Mouse (Mus musculus) forelimb bud, embryonic 11.5 days (tissue): Measurements from ENCODE around the gene Vps26c.
A peak's percentile ranks its signal among the peaks of the same experiment; 100 is the strongest.
"Not testable (repeated sequence)": the region's sequence is repeated elsewhere in the genome, so short reads cannot be mapped to it uniquely, and the experiment has no call there.

Source experiments
- DNase-seq: peaks from one replicate; pipeline ENCODE4 v3.0.0-alpha.2; 2012; ENCODE audit warnings: low read depth, low spot score

Gene Vps26c

DNA sequence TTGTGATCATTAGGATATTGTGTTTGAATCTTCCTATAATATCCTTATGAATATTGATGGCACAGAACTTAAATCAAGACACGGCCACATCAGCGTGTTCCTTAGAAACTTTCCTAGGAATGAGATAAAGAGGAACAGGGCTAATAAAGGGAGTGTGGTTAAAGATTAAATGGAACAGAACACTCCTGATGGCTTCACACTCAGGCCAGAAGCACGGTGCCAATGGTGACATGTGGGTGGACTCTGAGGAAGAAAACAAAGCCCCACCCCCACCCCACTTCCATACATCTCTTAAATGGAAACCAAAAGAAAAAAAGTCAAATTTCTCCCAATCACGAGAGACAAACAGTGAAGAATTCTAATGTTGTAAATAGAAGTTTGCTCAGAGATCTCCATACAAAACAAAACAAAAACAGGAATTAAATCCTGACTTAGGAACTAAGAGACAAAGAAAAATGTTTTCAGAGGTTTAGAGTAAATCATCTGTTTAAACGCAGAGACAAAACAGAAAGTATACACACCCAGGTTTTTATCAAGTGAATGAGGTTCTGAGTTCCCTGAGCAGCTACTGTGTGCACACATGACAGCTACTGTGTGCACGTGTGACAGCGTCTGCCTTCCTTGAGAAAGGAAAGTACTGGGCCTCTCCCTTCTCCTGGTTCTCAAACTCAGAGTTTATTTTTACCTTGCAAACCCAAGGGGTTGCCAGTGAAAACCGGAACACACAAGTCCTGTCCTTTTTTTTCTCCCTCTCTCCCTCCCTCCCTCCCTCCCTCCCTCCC, 19.3 kb upstream of the Vps26c start:
- DNase-seq, result no peak

DNA sequence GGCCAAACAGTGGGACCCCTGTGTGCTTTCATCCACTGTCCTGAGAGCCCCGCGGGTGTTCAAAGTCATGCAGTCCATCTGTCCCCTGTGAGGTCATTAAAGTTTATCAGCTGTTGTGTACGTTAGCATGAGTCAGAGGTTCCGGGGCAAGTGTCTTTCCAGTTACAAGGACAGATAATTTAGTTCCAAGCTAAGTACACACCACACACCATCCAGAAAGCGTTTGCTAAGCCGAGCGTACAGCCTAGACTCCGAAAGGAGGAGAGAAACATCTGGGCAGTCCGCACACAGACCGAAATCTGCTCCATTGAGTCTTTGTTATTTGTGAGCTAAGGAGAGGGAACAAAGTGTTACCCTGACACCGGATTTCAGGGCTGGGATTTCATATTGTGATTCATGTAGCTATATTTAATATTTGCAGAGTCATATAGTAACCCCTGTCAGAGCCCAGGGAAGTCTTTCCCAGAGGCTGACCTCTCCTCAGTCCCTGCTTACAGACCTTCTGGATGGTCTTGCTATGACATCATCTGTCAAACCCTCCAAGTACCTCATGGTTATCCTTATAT, 18.0 kb upstream of the Vps26c start:
- DNase-seq, result no peak

DNA sequence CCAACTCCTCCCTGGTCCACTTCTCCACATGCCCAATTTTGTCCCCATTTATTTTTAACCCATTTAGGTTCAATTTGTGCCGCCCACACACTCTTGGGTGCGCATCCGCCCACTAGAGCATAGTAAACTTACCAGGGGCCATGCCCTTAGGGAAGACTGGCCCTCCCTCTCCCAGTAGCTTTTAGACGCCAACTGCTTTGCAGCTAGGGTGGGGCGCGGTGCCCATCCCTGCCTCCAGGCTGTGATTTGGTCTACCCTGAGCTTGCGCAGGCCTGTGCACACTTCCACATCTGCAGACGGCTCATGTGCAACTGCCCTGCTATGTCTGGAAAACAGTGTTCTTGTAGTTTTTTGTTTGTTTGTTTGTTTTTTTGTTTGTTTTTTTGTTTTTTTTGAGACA, 16.3 kb upstream of the Vps26c start:
- no peak for DNase-seq

DNA sequence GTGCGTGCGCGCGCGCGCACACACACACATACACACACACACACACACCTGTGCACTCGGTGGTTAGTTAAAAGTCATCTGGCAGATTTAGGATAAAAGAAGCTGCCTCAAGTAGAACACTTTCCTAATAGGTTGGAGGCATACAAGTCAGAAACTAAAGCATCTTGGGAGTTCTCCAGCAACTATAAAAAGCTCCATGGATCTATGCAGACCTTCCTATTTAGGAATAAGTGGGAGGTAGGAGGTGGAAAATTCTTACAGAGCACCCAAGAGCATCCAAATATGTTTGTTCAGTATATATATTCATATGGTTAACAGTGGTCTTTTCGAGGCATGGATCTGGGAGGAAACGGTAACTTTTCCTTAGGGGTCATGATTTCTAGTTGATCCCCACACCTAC, 13.5 kb upstream of the Vps26c start:
- no peak for DNase-seq

DNA sequence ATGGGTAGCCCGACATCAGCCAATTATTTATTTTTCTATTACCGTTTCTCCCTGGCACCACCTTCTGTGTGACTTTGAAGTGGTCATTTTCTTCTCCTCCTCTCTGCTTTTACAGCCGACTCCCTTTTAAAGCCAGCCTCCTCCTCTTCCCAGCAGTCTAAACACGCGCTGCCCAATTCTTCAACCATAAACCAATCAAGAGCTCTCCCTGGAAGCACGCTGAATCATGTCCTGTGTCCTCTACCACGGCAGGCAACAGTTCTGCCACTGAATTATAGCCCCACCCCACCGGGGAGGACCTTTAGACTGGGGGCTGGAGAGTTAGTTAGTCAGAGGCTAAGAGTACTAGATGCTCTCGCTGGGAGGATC, 10.5 kb upstream of the Vps26c start:
- DNase-seq, result no peak

DNA sequence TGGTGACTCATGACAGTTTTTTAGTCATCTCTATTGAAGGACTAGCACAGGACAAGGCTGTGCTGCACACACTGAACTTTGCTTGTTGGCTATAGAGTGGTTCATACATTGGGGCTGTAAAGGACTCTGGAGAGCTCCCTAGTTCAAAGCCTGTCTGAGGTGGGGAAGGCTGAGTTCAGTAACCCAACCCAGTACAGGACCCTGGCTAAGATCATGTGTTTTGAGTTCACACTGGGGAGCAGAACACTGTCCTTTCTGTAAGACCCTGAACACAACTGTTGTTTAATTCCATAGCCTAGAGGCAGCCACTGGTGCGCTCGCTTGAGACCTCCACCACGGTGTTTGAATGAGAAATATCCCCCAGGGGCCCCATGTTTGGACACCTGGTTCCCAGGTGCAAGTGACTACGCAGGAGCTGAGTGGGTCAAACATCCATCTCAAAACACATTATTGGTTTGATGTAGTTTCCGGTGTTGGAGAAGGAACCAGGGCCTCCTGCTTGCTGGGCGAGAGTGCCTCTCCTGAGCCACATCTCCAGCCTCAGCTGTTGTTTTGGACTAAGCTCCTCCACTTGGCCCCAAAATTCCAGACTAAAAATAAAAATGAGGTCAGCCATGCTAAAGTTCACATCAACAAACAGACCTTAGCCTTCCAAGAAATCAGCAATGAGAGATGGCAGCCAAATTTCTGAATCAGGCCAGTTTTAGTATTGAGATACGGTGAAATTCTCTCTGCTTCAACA, 10.0 kb upstream of the Vps26c start:
- no peak for DNase-seq

DNA sequence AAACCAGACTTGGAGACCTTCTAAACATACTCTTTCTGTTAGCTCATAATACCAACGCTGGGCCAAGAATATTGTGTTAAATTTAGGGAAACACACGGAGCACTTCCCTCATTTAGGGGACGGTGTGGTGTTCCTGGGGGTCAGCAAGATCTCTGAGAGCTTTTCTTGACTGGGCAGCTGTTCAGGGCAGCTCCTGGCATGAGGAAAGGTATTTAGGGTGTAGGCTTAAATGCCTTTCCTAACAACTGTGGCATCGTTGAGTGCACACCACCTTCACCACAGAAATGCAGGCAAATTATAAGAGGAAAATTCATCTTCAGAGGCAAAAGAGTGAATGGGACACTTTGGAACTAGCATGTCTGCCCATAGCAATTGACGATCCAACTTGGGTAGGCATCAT, 9.1 kb upstream of the Vps26c start:
- DNase-seq, result no peak

DNA sequence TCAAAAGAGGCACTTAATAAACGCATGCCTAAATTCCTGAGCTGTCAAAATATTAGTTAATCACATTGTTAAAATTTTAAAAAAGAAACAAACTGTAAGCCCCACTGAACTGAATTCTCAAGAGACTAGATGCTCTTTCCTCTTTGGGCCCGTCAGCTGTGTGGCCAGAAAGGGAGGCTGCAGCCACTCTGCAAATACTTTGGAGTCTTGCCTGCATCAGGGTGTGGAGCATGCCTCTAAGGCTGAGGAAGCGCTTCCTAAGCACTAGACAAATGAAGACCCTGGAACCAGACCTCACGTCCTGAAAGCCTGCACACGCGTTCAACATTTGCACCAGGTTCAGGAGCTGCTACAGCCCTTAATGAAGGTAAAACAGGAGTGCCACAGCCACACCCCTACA, 7.0 kb upstream of the Vps26c start:
- DNase-seq, result no peak

DNA sequence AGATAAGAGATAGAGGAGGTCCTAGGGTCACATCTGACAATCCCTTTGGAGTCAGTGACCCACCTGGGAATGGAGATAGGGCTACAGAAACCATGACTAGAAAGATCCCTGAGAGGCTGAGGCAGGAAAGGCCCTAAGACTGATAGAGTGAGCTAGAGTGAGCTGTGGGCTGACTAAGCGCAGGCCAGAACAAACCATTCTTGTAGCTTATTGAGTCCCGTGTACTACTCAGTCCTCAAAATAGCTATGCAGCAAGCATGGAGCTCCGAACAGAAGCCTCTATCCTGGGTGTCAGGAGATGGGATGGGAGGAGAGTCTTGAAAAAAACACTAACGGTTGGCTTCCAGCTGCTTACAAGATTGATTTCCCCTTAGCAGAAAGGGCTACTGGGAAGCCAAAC, 4.6 kb upstream of the Vps26c start:
- DNase-seq, result no peak

DNA sequence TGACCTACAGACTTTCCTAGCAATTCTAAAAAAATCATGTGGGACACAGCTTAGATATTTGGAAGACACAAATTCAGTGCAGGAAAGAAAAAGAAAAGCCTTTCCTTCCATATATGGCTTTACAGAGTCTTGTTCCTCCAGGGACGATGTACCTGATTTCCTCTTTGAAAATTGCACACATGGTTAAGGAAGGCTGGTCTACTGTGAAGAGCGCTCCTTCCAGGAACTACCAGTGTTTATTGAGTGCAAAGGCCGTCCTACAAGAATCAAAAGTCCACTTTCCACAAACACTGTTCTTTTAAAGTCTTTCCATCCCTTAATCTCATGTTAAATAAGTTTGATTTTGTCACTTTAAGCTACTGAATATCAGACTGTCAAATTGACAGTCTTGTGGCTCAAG, 916 bp upstream of the Vps26c start:
- DNase-seq, result no peak

DNA sequence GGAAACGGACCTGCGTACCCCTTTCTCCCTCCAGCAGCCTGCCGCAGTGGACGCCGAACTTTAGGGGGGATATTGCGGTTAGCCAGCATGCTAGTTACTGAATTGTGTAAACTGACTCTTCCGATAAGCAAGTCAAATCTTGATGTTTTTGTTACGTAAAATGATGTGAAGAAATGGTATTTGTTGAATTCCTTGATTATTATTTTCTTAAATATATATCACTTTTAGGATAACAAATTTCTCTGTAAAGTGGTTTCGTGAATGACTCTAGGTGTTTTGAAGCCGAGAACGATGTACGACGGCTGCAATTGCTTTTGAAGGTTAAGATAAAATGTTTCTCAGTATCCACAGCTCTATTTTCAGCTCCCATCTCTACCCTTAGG, 513 bp upstream of the Vps26c start:
- no peak for DNase-seq

DNA sequence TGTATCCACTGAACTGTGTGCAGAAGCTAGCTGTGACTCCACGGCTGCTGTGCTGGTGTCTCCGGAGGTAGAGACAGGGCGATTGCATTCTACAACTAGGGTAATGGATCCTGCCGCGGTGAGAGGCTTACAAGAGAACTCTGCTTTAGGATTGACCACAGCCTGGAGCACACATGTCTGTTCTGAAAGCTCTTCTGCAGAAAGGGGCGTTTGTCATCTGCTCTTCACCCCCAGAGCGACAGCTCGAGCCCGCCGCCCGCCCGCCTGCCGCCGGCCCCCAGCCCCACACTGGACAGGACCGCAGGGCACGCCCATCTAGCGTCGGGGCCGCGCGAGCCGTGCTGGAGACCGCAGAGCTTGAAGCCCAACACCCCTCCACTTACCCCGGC, 681 bp downstream of the Vps26c start:
- DNase-seq, result peak; percentile 20

DNA sequence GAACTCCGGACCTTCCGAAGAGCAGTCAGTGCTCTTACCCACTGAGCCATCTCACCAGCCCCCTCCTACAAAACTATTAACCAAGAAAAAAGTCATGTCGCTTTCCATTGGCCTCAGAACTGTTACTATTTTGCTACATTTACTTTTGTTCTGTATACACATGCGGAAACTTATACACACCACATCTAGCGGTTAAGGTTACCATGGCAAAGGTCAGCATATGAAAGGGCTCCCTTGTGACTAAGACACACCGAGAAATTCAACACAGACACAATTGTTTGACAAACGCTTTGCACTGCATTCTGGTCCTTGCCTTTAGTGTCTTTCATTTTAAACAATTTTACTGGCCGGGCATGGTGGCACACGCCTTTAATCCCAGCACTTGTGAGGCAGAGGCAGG, 1.9 kb downstream of the Vps26c start:
- no peak for DNase-seq

DNA sequence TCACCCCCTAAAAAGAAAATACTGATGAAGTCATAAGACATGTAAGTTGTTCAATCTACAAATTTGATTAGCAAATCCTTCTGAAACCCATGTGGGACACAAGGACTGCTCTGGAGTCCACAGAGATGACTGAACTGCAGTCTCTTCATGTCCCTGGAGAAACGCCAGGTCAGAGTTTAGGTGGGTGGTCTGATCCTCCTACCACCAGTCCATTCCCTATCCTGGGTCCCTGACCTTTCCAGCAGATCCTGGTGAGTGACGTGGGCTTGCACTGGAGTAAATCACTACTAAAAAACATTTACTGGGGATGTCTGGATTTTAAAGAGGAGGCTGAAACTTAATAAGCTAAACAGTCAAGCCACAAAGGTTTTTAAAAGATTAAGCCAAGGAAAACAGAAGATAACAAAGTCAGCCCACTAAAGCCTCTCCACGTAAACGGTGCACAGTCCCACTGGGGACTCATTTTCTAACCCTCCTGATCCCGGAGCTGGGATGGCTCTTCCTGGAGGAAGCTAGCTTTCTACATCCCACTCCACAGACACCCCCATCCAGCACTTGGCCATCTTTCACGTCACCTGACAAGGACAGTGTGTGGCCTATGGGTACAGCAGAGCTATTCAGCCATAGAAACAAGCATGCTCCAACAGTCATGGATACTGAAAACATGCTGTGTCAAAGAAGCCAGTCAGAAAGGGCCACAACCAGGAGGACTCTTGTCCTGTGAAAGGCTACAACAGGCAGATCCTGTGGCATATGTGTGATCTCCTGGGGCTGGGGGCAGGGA, 2.8 kb downstream of the Vps26c start:
- no peak for DNase-seq

DNA sequence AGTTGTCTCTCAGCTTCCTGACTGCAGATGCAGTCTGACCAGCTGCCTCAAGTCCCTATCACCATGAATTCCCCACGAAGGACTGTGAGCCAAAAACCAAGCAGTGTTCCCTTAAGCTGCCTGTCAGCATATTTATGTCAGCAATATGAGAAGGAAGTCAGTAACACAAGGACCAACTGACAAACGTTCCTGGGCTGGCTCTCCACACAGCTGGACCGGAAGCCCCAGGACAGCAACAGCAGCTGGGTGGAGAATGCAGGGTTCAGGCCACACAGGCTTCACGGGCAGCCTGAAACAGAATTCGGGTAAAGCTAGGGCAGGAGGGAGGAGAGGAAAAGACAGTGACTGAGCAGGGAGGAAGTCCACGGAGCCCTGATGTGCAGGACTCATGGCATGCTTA, 7.6 kb downstream of the Vps26c start:
- DNase-seq, result no peak

DNA sequence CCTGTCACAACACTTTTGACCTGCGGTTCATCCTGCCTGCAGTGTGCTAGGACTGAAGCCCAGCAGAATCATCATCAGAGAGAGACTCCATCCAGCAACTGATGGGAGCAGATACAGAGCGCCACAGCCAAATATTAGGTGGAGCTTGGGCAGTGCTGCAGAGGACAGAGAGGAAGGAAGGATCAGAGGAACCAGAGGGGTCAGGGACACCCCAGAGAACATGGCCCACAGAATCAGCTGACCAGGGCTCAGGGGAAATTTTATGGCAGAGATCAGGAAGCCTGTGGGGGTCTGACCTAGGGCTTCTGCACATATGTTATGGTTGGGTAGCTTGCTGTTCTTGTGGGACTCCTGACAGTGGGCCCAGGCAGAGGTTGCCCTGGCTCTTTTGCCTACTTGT, 9.0 kb downstream of the Vps26c start:
- no peak for DNase-seq

DNA sequence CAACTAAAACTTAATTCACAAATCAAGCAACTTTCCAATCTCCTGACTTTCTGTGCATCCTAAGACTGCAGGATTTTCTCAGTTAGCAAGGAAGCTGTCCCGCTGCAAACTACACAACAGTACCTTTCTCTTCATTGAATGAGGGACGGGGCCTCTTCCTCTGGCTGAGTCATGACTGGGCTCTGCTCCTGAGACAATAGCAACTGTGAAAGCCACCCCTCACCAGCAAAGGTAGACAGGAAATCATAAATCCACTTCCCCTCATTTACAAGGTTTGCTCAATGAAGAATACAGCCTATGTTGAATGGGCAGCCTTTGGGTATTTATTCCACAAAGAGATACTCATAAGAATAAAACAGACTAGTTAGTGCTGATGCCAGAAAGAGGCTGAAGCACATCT, 16.6 kb downstream of the Vps26c start:
- peak; percentile 36 for DNase-seq

DNA sequence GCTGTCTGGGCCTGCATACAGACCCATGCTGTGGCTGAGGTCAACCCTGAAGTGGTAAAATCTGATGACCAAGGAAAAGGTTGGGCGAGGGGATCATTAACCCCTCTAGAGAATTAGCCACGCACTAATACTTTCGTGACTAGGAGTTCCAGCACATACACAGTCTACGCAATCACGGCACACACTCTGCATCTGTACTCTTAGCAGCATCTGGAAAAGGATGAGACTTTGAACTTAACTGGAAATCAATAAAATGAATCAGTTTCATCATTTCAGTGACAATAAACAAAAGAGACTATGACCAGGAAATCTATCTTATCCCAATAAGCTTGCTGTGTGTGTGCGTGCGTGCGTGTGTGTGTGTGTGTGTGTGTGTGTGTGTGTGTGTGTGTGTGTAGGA, 17.9 kb downstream of the Vps26c start:
- DNase-seq, result no peak

DNA sequence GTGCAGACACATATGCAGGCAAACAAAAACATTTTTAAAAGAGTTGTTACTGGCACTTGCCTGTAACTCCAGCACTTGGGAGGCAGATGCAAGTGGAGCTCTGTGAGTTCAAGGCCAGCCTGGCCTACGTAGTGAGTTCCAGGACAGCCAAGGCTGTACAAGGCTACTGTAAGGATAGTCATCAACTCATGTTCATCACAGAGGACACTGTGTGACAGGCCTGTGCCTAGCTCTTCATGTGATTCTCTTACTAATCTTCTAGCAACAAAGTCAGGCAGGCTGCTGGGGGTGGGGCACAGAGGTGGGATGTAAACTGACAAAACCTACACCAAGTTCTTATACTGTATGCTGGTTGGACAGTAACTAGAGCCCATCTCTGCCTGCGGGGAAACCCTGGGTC, 19.6 kb downstream of the Vps26c start:
- DNase-seq, result no peak

DNA sequence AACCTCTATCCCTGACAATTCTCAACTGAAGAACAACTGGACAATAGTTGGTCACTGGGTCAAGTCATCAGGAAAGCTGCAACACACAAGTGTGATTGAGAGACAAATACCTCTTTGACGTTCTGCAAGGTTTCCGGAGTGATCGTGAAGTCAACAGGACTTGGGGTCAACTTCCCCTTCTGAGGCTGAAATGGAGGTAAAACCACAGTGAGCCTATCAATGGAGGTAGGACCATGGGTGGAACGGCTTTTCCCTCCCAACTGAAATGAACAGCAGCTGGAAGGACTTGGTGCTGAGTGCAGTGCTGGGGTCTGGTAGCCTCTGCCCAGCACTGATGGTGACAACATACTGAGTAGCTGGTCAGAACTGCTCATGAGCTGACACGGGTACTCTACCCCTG, 22.4 kb downstream of the Vps26c start:
- DNase-seq, result no peak

DNA sequence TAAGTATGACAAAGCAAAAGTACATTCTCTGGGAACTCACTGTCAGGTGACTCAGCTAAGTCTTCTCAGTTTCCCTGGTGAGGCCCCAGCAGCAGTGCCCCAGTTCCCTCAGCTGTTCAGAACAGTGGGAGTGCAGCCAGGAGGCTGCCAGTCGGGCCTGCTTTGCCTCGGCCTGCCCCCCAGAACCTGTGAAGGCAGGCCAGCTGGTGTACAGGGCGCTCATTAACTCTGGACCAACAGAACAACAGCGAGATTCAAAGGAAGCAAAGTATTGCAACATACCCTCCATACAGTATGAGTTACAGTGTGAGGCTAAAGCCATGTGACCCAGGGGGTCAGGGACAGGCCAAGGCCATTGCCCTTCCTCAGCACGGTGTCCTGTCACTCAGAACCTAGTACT, 28.7 kb downstream of the Vps26c start:
- DNase-seq, result no peak

DNA sequence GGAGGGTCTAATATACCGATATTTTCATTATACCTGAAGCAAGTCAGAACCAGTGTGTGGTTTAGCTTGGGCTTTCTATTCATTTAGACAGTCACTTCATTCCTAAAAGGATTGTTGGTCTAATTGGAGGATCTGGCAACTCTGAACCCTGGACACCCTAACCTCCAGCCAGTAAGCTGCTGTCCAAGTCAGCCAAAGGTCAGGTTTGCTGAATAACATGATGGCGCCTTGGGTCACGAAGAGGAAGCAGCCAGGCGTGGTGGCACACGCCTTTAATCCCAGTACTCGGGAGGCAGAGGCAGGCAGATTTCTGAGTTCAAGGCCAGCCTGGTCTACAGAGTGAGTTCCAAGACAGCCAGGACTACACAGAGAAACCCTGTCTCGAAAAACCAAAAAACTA, 29.5 kb downstream of the Vps26c start:
- DNase-seq, result not testable (repeated sequence)
